Mouse (Mus musculus) lung, postnatal 0 days (tissue): Measurements from ENCODE around the gene Ccdc154. TPM values are rescaled to one million over a fixed set of nuclear protein-coding genes. Genes with fewer than 3 reads are reported as not detected.

Experiments used
- ATAC-seq: fragments of 200-750 bp; cut with Nextera tagmentation; 2 replicates; pipeline ENCODE4 v1.8.0; 2017; ENCODE audit warnings: moderate library complexity
- DNase-seq: peaks from one replicate; pipeline ENCODE4 v3.0.0-alpha.2; 2016; ENCODE audit warnings: low spot score
- H3K27ac ChIP-seq: fragments of 300-500 bp; sonication (generic); 2 replicates; pipeline ENCODE4 v1.5.1; 2014; ENCODE audit warnings: antibody characterized with exemption, mild to moderate bottlenecking, low read length, mixed read lengths
- H3K27me3 ChIP-seq: fragments of 300-500 bp; sonication (generic); replicated peaks from 2 replicates; pipeline ENCODE4 v1.6.1; 2014; ENCODE audit warnings: low read length, mixed read lengths; ENCODE audit not compliant: insufficient read depth
- H3K36me3 ChIP-seq: fragments of 300-500 bp; sonication (generic); 2 replicates; pipeline ENCODE4 v1.6.1; 2014; ENCODE audit warnings: low read length, mixed read lengths; ENCODE audit not compliant: insufficient read depth
- H3K4me1 ChIP-seq: fragments of 300-500 bp; sonication (generic); 2 replicates; pipeline ENCODE4 v1.6.1; 2014; ENCODE audit warnings: antibody characterized with exemption, low read depth, low read length, mixed read lengths; ENCODE audit not compliant: insufficient read depth
- H3K4me2 ChIP-seq: fragments of 300-500 bp; sonication (generic); replicated peaks from 2 replicates; pipeline ENCODE4 v1.6.1; 2014; ENCODE audit warnings: low read depth, mild to moderate bottlenecking, low read length, moderate library complexity, mixed read lengths
- H3K4me3 ChIP-seq: fragments of 300-500 bp; sonication (generic); 2 replicates; pipeline ENCODE4 v1.5.1; 2014; ENCODE audit warnings: low read depth, low read length
- H3K9ac ChIP-seq: fragments of 300-500 bp; sonication (generic); replicated peaks from 2 replicates; pipeline ENCODE4 v1.6.1; 2014; ENCODE audit warnings: low read depth, mild to moderate bottlenecking
- H3K9me3 ChIP-seq: fragments of 300-500 bp; sonication (generic); 2 replicates; pipeline ENCODE4 v1.6.1; 2016; ENCODE audit warnings: low read length, mixed read lengths
- CTCF ChIP-seq: IDR thresholded peaks from 2 replicates; pipeline ENCODE4 v1.5.1; 2016; ENCODE audit warnings: antibody characterized with exemption, mild to moderate bottlenecking
- EP300 ChIP-seq: IDR thresholded peaks from 2 replicates; pipeline ENCODE4 v1.6.1; 2016; ENCODE audit warnings: antibody characterized with exemption, mild to moderate bottlenecking, control low read depth
- WGBS: fragments of 180-500 bp; shearing (Covaris S2); extraction: QIAGEN DNeasy Blood & Tissue Kit; methylation state at CpG from one replicate; pipeline ENCODE4 v1.1.7; 2014; 5-methylcytosine and 5-hydroxymethylcytosine counted together
- polyA plus RNA-seq: library from polyadenylated mRNA; unstranded; fragments of >200 nt; fragmentation: Nextera tagmentation; extraction: Ambion mirVana; gene quantifications from 2 replicates; pipeline ENCODE4 v1.2.1, GENCODE M21; 2015

The Ccdc154 gene
- polyA plus RNA-seq, 1 experiment from 2014 or later: 0.51 TPM

- ATAC-seq (peak; percentile 30; the same call in 1 of the 2 replicates), DNase-seq (no peak)
- no peak overlapping the region for H3K27ac ChIP-seq
- no peak overlapping the region for H3K4me3 ChIP-seq
- H3K9ac ChIP-seq: no peak overlapping the region
- H3K27me3 ChIP-seq: no peaks in the 10 kb centered on the region
- H3K9me3 ChIP-seq: no peaks in the 10 kb centered on the region
- 28% methylated on average over 8 of the region's 8 CpGs for WGBS
- H3K4me2 ChIP-seq: no peak overlapping the region
- TF ChIP-seq EP300 (no peak), CTCF (no peak)
- H3K4me1 ChIP-seq: no peaks in the 10 kb centered on the region
- H3K36me3 ChIP-seq: no peaks in the 10 kb centered on the region
These were observed 35.2 kb upstream of the Ccdc154 start for GRCm38 (mm10) chr17:25127079-25127478.

- H3K27me3 ChIP-seq: no peaks in the 10 kb centered on the region
- ATAC-seq: no peak
- no peaks in the 10 kb centered on the region for H3K9me3 ChIP-seq
- H3K9ac ChIP-seq: no peak overlapping the region
- no peak for DNase-seq
- H3K4me2 ChIP-seq: no peak overlapping the region
- 46% methylated on average over 9 of the region's 9 CpGs for WGBS
- TF ChIP-seq CTCF: no peak
- no peak for TF ChIP-seq EP300
- no peaks in the 10 kb centered on the region for H3K4me1 ChIP-seq
- H3K27ac ChIP-seq: no peak overlapping the region
- no peaks in the 10 kb centered on the region for H3K36me3 ChIP-seq
- H3K4me3 ChIP-seq: no peak overlapping the region
These were observed 34.6 kb upstream of the Ccdc154 start for GRCm38 (mm10) chr17:25127681-25128080.

- Histone ChIP-seq H3K27ac (no peak overlapping the region), H3K36me3 (no peaks in the 10 kb centered on the region), H3K4me3 (no peak overlapping the region), H3K4me1 (peaks cover 5% of the 10 kb centered on the region), H3K27me3 (no peaks in the 10 kb centered on the region), H3K9ac (no peak overlapping the region), H3K4me2 (no peak overlapping the region), H3K9me3 (no peaks in the 10 kb centered on the region)
- ATAC-seq: no peak
- WGBS: 76% methylated on average over 1 of the region's 1 CpGs
- TF ChIP-seq EP300 (no peak), CTCF (peak; percentile 41)
- DNase-seq: no peak
These were observed 32.2 kb upstream of the Ccdc154 start for GRCm38 (mm10) chr17:25130060-25130459.

- DNase-seq (peak; percentile 96), ATAC-seq (peak; percentile 95)
- Histone ChIP-seq H3K4me1 (peaks cover 5% of the 10 kb centered on the region), H3K36me3 (no peaks in the 10 kb centered on the region), H3K27me3 (no peaks in the 10 kb centered on the region), H3K9me3 (no peaks in the 10 kb centered on the region), H3K27ac (peak within 1 kb of the TSS; percentile 62), H3K4me3 (peak within 1 kb of the TSS; percentile 98), H3K4me2 (peak within 1 kb of the TSS; percentile 71), H3K9ac (peak within 1 kb of the TSS; percentile 82)
- WGBS: under 1% methylated on average over 39 of the region's 40 CpGs
- TF ChIP-seq CTCF (no peak), EP300 (no peak)
These were observed 29.0 kb upstream of the Ccdc154 start, which contains the start of gene Clcn7 for GRCm38 (mm10) chr17:25133275-25133698. TSS of gene Clcn7 (plus strand) at chr17:25133391.

GRCm38 (mm10) chr17:25135622-25136021, 26.6 kb upstream of the Ccdc154 start:
- DNase-seq: no peak
- no peak overlapping the region for H3K27ac ChIP-seq
- H3K4me2 ChIP-seq: no peak overlapping the region
- H3K4me3 ChIP-seq: no peak overlapping the region
- no peaks in the 10 kb centered on the region for H3K36me3 ChIP-seq
- 81% methylated on average over 6 of the region's 6 CpGs for WGBS
- no peaks in the 10 kb centered on the region for H3K9me3 ChIP-seq
- no peak for ATAC-seq
- H3K27me3 ChIP-seq: no peaks in the 10 kb centered on the region
- H3K4me1 ChIP-seq: peaks cover 5% of the 10 kb centered on the region
- TF ChIP-seq CTCF: no peak
- no peak for TF ChIP-seq EP300
- H3K9ac ChIP-seq: no peak overlapping the region

GRCm38 (mm10) chr17:25138803-25139202, 23.5 kb upstream of the Ccdc154 start:
- DNase-seq (no peak), ATAC-seq (no peak)
- 94% methylated on average over 1 of the region's 1 CpGs for WGBS
- no peak for TF ChIP-seq EP300
- TF ChIP-seq CTCF: no peak
- no peaks in the 10 kb centered on the region for H3K27me3 ChIP-seq
- H3K4me2 ChIP-seq: no peak overlapping the region
- no peaks in the 10 kb centered on the region for H3K9me3 ChIP-seq
- H3K9ac ChIP-seq: no peak overlapping the region
- no peak overlapping the region for H3K27ac ChIP-seq
- H3K4me3 ChIP-seq: no peak overlapping the region
- H3K4me1 ChIP-seq: peaks cover 4% of the 10 kb centered on the region
- H3K36me3 ChIP-seq: no peaks in the 10 kb centered on the region

GRCm38 (mm10) chr17:25139960-25140359, 22.3 kb upstream of the Ccdc154 start:
- TF ChIP-seq EP300: no peak
- TF ChIP-seq CTCF: peak; percentile 60
- 58% methylated on average over 4 of the region's 4 CpGs for WGBS
- no peaks in the 10 kb centered on the region for H3K9me3 ChIP-seq
- no peak overlapping the region for H3K4me2 ChIP-seq
- no peak overlapping the region for H3K9ac ChIP-seq
- no peak for DNase-seq
- H3K27me3 ChIP-seq: no peaks in the 10 kb centered on the region
- ATAC-seq: no peak
- H3K27ac ChIP-seq: no peak overlapping the region
- no peak overlapping the region for H3K4me3 ChIP-seq
- no peaks in the 10 kb centered on the region for H3K4me1 ChIP-seq
- H3K36me3 ChIP-seq: no peaks in the 10 kb centered on the region
